Mouse (Mus musculus): Measurements from ENCODE around the gene Crnkl1.
A peak's percentile ranks its signal among the peaks of the same experiment; 100 is the strongest.
"Not testable (repeated sequence)": the region's sequence is repeated elsewhere in the genome, so short reads cannot be mapped to it uniquely, and the experiment has no call there.

Gene Crnkl1

DNA sequence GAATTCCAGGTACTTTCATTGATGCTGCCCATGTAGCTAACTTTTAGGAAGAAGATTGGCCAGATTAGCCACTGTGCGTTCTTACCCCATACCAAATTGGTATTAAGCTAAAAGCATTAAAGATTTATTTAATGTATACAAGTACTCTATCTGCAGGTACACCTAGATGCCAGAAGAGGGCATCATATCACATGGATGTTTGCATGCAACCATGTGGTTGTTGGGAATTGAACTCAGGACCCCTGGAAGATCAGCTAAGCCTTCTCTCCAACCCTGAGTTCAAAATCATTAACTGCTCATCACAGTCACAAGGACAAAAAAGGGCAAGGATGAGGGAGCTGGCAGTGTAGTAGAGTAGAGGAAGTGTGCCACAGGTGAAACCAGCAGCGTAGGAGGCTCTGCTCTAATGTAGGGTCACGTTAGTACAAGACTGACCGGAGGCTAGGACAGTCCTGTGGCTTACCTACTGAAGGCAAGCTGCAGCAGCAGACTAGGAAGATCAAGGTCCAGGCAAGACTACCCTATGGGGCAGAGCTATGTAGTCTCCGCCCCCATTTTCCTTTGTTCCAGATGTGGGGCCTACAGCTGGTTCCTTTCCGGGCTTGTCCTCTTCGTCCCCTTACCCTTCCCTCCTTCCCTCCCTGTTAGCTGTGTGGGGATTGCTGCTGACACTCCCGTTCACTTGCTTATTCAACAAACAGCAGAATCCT, 13.7 kb downstream of the Crnkl1 start:
- no peak for DNase-seq (ENCODE audit: low spot score)

DNA sequence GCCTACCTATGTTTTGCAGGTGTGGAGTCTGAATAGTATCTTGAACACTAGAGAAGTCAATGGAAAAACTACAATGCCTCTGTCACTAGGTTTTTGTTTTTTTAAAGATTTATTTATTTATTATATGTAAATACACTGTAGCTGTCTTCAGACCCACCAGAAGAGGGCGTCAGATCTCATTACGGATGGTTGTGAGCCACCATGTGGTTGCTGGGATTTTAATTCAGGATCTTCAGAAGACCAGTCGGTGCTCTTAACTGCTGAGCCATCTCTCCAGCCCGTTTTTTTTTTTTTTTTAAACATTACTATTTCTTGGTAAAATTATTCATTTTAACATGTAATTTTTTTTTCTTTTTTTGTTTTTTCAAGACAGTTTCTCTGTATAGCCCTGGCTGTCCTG, 28.9 kb downstream of the Crnkl1 start:
- not testable (repeated sequence) for DNase-seq (ENCODE audit: low spot score)

DNA sequence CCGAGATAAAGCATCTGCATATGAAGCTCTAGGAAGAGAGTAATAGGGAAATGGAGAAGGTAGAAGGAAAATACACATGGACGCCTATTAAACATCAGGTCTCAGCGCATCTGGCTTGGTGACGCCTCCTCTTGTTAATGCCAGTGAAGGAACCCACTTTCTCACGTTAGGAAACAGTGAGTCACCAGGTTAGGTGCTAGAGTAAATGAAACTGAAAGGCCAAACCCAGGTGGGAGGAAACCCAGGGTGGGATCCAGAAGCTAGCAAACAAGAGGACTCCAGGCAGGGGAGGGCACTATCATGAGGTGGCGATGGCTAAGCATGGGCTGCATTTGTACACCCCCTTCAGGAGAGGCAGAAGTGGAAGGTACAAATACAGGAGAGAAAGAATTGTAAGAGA, 29.7 kb downstream of the Crnkl1 start:
- no peak for DNase-seq (ENCODE audit: low spot score)

DNA sequence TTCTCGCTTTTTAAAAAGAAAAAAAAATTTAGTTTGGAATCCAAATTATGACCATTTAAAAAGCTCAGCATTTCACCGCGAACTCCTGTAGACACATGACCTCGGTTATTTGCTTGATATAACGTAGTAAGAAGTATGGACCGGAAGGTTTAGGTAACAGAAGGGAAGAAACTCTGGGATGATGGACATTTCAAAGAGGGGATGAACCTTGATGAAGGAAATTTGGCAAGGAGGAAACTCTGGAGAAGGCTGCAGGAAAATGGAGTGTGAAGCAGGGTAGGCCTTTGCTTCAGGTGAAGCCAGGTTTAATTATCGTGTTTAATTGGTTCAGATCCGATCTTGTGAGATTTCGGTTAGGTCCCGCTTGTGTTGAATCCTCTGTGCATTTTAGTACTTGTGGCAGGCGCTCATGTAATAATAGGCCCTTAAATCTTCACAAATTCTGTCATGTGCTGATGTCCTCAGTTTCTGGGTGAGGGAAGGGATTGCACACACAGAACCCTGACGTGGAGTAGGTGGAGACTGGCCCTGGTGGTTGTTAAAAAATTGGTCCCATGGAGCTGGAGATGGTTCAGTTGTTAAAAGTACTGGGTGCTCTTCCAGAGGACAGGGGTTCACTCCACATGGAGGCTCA, 30.7 kb downstream of the Crnkl1 start:
- peak; percentile 54 for DNase-seq (ENCODE audit: low spot score)

DNA sequence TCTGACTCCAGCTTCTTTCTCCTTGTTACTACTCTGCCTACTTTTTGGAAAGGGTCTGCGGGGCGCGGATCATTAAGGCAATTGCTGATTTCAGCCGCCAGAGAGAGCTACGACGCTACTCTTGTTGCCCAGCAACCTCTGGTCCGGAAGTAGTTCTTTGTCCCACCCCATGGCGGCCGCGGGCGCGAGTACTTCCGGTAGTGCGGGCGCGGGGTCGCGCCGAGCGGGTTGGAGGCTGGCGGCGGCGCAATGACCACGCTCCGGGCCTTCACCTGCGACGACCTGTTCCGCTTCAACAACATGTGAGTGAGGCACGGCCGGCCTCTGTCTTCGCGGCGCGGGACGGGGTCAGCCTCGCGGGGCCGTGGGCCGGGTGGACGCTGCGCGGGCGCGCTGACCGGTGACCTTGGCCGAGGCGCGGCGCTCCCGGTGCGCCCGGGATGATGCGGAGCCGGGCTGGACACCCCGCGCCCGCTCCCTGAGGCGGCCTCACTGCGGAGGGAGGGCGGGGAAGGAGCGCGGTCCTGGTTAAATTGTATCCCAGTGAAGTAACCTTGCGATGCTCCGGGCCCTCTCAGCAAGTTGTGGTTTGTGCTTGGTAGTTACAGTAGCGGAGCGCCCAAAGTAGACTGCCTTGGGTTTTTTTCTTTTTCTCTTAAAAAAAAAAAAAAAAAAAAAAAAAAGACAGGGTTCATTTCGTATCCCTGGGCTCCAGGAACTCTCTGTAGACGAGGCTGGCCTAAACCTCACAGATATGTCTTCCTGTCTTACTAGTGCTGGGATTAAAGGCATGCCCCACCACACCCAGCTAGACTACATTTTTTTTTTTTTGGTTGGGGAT, 31.5 kb downstream of the Crnkl1 start:
- DNase-seq (ENCODE audit: low spot score): peak; percentile 91

DNA sequence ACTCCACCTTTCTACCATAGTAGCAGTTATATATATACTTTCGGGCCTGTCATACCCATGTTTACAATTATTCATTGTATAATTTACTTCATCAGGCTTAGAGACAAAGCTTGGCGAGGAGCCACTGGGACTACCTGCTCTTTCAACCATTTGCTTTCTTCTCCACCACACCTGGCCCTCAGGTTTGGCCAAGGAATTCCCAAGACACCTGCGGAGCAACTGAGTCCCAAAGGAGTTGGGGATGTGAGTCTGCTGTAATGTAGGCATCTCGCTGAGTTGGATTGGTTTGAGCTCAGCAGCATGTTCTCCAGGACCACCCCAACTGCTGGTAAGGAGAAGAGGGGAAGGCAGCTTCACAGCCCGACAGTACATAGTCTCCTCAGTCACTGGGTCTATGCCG, 33.0 kb downstream of the Crnkl1 start, which contains the start of gene Naa20:
TSS of gene Naa20 (plus strand) at position 239 of the 400 bp plus-strand sequence.
- DNase-seq (ENCODE audit: low spot score): no peak

DNA sequence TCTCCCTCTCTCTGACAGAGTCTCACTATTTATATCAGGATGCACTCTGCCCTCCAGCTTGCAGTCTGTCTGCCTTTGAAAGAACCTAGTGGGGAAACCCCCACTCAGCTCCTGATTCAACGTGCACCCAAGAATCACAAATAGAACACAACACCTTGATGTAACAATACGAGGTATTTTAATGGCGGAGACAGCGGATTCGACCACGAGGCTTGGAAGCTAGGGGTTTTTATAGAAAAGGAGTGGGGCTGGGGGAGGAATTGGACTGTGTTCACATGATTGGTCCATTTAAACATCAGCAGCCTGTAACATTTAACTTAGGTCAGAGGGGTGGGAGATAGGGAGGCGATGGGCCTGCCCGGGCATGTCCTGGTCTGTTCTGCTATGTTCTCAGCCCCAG, 34.5 kb downstream of the Crnkl1 start:
- DNase-seq (ENCODE audit: low spot score): not testable (repeated sequence)

DNA sequence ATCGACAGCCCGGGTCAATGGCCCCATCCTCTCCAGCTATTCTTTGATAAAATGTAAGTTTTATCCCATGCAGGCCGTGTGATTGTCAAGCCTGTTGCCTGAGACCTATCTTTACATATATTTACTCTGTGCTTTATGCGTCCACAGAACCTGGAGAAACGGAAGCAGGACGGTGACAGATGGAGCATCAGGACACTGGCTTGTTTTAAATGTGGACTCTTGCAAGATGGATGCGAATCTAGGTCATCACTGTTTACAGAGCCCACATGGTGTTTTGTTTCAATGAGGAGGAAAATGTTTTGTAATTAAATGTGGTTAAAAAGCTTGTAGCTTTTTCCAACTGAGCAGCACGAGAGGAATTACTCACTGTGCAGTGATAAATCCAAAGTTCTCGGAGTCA, 36.7 kb downstream of the Crnkl1 start:
- DNase-seq (ENCODE audit: low spot score): no peak

DNA sequence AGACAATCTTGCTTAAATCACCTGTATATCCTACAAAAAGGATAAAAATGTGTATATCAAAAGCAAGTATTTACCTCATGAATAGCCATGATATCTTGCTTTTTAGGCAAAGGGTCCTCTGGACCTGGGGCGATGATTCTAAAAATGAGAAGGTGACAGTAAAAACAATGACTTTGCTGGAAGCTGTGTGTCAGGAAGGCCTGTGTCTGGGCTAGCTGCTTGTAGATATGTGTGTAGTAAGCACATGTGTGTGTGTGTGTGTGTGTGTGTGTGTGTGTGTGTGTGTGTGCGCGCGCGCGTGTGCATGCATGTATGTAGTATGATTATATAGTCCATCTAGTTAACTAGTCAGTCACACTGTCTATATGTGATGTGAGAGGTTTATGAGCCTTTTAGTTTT, 41.1 kb downstream of the Crnkl1 start:
- no peak for DNase-seq (ENCODE audit: low spot score)

DNA sequence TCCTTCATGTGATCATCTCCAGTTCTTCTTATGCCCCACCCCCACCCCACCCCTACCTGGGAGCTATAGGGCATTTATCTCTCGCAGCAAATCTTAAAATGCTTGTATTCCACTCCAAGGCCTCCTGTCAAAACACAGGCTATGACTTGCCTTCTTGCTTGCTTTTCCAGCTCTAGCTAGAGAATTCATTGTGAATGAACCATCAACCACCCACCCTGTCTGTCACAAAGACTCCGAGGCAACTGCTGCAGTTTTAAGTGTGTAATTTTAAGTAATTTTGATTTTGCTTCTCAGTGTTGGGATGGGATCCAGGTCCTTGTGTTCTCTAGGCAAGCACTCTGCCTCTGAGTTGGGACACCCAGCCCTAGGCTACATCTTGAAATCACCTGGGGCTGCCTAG, 44.2 kb downstream of the Crnkl1 start:
- no peak for DNase-seq (ENCODE audit: low spot score)

DNA sequence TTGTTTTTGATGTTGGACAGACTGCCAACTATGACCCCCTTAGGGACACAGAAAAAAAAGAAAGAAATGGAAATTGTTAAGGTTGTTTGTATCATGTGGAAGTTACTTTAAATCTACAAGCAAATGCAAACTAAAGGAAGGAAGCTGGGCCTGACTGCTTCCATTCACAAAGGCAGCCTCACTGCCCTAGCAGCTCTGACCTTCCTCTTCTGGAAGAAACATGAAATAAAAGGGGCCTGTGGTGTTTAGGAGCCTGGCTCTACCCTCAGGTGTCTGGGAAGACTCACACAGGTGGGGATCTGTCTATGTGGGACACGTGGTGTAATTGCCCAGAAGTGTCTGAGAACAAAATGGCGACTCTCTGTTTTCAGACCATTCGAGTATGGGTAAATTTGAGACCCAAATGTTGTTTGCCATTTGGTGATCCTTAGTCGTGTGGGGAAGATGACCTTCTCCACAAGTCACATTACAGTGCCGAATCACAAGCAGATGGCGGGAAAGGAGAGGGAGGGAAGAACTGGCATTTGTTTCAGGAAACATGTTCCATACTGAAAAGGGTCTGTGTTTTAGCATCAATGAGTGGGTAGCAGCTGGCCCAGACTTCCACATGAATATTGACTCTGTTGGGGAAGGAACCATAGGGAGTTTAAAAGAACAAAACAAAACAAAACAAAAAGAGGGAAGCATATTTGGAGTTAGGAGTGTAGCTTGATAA, 45.9 kb downstream of the Crnkl1 start:
- no peak for DNase-seq (ENCODE audit: low spot score)

DNA sequence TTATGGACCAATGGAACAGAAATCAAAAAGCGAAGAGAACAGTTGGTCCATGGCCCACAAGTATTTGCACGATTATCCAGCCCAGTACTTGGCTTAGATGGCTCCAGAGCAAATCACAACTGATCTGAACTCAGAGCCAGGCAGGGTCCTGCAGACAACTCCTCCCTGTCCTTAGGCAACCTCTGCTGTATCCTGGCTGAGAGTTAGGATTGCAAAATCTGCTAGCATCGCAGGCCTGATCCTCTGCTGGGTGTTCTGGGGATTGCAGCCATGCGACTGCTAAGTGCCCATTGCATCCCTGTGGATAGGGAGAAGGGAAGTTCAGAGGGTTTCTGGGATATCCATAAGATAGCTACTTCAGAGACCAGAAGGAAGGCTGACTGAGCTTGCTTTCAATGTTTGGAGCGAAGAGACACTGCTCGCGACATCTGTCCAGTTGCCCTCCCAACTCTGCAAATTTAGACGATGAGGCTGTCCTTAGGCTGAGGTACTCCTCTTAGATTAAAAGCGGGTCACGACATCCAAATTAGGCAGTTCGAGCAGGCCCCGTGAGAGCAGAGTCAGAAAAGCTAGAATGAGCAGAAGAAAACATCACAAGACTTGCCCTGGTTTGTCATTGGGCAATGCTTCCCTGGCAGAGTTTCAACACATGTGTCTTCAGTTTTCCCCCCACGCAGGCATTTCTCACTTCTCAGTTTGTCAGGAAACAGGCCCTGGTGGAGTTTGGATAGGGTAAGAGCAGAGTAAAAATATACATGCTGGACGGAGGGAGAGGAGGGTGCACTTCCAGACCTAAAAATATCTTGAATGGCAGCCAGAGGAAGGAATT, 46.7 kb downstream of the Crnkl1 start:
- DNase-seq (ENCODE audit: low spot score): peak; percentile 94

DNA sequence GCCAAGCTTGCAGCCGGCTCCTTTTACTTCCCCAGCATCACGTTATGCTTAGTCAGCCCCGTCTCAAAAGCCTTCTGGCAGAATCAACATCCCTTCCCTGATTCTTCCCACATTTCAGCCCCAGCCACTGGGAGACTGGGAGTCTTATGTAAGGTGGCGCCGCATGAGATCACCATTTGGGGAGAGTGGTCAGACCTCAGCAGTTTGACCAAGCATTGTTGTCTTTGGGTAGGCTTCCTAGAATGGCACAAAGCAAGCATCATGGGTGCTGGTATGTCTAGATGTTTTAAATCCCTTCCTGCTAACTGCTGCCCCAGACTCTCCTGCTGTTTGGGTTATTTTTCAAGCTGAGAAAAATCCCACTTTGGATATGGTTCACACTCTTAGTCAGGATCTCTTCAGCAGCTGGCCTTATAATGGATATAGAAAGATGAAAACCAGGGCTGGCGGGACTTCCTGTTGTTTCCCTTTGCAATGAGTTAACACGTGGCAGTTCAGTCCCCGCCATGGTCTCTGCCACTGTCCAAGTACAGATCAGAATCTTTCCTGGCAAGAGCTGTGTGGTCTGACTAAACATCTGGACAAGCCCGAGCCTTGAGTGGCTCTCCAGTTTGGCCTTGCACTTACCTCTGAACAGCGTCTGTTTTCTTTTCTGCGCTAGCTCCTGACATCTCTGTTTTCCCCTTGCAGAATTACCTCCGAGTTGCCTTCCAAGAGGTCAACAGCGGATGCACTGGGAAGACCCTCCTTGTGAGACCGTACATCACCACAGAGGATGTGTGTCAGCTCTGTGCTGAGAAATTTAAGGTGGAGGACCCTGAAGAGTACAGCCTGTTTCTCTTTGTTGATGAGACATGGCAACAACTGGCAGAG, 49.7 kb downstream of the Crnkl1 start:
- DNase-seq (ENCODE audit: low spot score): no peak

DNA sequence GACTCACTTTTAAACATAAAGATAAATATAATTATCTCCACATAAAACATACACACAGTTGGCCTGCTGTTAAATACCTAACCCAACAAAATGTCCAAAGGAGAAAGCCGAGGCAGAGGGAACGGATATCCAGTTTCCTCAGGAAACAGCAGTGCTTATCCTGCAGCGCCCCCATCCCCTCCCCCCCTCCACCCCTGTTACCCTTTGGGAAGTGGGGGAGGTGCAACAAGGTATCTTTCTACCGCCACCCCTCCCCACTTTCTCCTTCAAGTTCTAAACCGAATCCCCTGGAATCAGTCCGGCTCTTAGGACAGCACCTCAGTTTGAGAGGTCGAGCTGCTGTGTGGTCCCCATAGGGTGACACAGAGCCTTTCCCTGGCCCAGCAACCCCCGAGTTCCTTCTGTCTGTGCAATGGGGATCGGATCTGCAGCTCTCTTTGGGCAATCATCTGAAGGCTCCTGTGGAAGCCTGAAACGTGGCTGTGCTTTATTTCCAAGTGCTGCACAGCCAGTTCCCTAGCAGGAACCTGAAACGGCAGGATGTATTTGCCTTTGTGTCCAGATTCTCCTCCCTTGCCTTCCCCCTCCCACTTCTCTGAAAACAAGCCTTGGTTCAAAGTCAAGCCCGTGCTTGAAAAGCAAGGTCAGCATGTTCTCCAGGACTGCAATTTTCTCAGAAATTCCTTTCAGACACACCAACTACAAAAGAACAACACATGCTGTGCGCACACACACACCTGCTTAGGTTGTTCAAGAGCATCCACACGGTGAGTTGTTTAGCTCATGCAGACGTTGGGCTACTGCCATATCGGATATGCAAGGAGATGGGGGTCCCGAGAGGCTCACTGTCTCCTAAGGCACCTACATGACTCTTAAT, 50.5 kb downstream of the Crnkl1 start:
- no peak for DNase-seq (ENCODE audit: low spot score)

DNA sequence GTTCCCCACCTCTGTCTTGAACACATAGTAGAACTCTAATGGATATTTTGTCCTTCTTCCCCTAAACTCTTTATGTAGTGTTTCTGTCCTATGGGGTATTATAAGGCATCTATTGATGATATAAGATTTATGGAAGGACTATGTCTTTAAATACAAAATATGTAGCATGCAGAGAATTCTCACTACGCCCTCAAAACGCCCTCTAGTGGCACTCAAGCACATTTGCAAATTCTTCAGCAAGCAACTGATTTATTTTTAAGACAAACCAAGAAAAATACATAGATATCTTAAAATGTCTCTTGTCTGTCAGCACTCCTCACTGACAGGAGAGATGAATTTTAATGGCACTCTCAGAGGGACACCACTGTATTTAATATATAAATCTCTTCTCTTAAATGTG, 52.4 kb downstream of the Crnkl1 start:
- peak; percentile 48 for DNase-seq (ENCODE audit: low spot score)

DNA sequence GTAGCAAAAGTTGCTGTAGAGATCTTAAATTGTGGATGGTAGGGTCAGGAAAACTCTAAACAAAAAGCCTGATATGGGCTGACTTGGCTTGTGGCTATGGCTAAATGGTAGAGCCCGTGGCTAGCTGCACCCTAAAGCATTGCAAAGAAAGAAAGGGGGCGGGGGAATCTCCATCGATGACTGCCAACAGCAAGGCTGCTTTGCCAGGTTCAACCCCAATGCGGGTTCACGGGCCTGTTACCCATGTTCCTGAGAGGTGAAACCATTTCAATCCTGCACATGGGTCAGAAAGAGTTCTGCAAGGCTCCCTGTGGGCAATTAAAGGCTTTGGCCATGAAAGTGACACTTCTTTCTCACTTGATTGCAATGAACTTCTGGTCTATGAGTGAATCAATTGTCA, 52.9 kb downstream of the Crnkl1 start:
- DNase-seq (ENCODE audit: low spot score): no peak

DNA sequence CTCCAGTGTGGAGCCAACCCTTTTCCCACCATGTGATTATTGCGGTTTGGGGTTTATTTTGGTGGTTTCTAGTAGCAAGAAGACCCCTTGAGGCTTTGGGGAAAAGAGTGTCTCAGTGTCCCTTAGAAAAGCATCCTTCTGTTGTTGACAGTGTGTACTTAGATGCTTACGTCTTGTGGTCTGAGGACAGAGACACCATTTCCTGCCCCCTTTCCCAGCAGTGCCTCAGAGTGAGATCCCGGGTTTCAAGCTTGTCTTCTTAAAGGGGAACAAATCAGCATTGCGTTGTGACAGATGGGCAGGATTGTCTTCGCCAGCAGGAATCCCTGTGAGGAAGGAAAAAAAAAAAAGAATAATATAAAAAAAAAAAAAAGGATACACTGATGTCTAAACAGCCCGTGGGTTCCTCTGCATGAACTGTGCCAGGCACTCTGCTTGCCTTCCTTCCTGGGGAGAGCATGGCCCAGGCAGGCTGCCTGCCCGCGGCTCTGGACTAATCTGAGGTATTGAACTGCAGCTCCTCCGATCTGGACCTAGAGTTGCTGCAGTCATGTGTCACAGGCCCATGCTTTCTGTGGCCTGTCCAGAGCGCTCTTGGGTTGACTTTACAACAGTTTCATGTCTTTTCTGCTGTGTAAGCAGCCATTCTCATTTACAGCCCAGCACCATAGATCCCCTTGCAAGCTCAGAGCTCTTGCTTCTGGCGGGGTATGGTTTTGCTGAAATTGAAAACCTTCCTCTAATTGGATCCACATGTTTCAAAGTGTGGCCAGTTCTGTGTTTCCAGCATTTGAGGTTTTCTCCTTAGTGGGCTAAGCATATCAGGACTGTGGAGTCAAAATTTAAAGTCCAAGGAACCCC, 53.7 kb downstream of the Crnkl1 start:
- peak; percentile 56 for DNase-seq (ENCODE audit: low spot score)

DNA sequence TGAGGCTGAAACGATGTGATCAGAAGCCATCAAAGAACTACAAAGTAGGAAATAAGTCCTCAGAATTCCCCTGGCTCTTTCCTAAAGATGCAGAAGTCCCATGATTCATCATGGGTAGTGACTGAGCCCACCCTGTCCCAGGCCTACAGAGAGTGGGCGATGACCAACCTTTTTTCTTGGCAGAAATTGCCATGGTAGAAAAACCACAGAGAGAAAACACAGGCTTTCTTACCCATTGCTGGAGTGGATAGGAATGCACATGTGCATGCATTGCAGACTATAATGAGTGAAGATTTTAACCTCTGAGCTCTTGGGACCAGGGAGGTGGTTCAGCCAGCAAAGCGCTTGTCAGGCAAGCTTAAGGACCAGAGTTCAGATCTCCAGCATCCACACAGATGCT, 57.6 kb downstream of the Crnkl1 start:
- DNase-seq (ENCODE audit: low spot score): no peak

Data from adipocyte (in vitro differentiated cells).